Mouse (Mus musculus) inflammation-experienced regulatory T-cells (primary cell): ENCODE results near the gene Vmn1r59. TPM values are rescaled to one million over a fixed set of nuclear protein-coding genes. Genes with fewer than 3 reads are reported as not detected.

Source experiments
- polyA plus RNA-seq, 2 experiments: library from polyadenylated mRNA; unstranded; fragments of 100-300 nt; shearing (Covaris generic); gene quantifications; one replicate each; pipeline ENCODE4 v1.2.1; 2017

Vmn1r59 gene
- polyA plus RNA-seq = not detected

GRCm38 (mm10) chr7:5456674-5457073, at the start of gene Vmn1r59:
Vmn1r59 (minus strand) TSS chr7:5456774.

GRCm38 (mm10) chr7:5493856-5494255, 37.3 kb upstream of the Vmn1r59 start, which contains the start of gene Vmn2r28:
Vmn2r28 (minus strand) TSS chr7:5493956.

GRCm38 (mm10) chr7:5413296-5413695, 43.3 kb downstream of the Vmn1r59 start, which contains the start of gene Vmn1r58:
Vmn1r58 (minus strand) TSS chr7:5413396.

Other genes starting within 250 kb of the Vmn1r59 start
- gene Vmn1r57, start 238.3 kb downstream of the Vmn1r59 start, polyA plus RNA-seq = under 1 TPM in 1 of 2 experiments, not detected in 1; 0.65 TPM
- gene Gm5065, start 106.2 kb downstream of the Vmn1r59 start, polyA plus RNA-seq = 1 to 10 TPM in 1 of 2 experiments, not detected in 1; 2.5 TPM
- under 1 TPM in 1 of 2 experiments, not detected in 1; 0.65 TPM for gene Nlrp2, start 105.7 kb downstream of the Vmn1r59 start, polyA plus RNA-seq
- gene Vmn1r58, start 43.4 kb downstream of the Vmn1r59 start, polyA plus RNA-seq = under 1 TPM; 0.10 to 0.34 TPM
- under 1 TPM in 1 of 2 experiments, not detected in 1; 0.06 TPM for gene Vmn2r28, start 37.2 kb upstream of the Vmn1r59 start, polyA plus RNA-seq
- gene Vmn1r60, start 90.5 kb upstream of the Vmn1r59 start, polyA plus RNA-seq = under 1 TPM; 0.06 to 0.17 TPM
- under 1 TPM; 0.25 to 0.33 TPM for gene Vmn1r61, start 156.5 kb upstream of the Vmn1r59 start, polyA plus RNA-seq
- 1 to 10 TPM in 1 of 2 experiments, under 1 TPM in 1; 0.25 to 2.0 TPM for gene Vmn1r62, start 216.9 kb upstream of the Vmn1r59 start, polyA plus RNA-seq